Mouse (Mus musculus) kidney, postnatal 10 days (tissue): ENCODE measurements around the gene Gapt.
A peak's percentile ranks its signal among the peaks of the same experiment; 100 is the strongest.
"Not testable (repeated sequence)": the region's sequence is repeated elsewhere in the genome, so short reads cannot be mapped to it uniquely, and the experiment has no call there.

Experiments used
- DNase-seq: peaks from one replicate; pipeline ENCODE4 v3.0.0; 2021; ENCODE audit warnings: mixed read lengths

Gapt gene

GRCm38 (mm10) chr13:110356941-110357340 lies at the start of gene Gapt:
Gene Gapt (minus strand): TSS chr13:110357199.
- DNase-seq = no peak

GRCm38 (mm10) chr13:110406152-110406551 lies 49.2 kb upstream of the Gapt start:
- DNase-seq = peak; percentile 54

GRCm38 (mm10) chr13:110404686-110405085 lies 47.7 kb upstream of the Gapt start:
- DNase-seq = not testable (repeated sequence)

- DNase-seq = no peak
Measured at GRCm38 (mm10) chr13:110404059-110404458, 47.1 kb upstream of the Gapt start.

- no peak for DNase-seq
Measured at GRCm38 (mm10) chr13:110401877-110402276, 44.9 kb upstream of the Gapt start.

GRCm38 (mm10) chr13:110401443-110401842 lies 44.4 kb upstream of the Gapt start:
- no peak for DNase-seq

- DNase-seq = peak; percentile 21
Measured at GRCm38 (mm10) chr13:110398513-110399270, 41.7 kb upstream of the Gapt start.

GRCm38 (mm10) chr13:110397750-110398149 lies 40.8 kb upstream of the Gapt start:
- peak; percentile 12 for DNase-seq

GRCm38 (mm10) chr13:110395916-110396685 lies 39.1 kb upstream of the Gapt start:
- DNase-seq = peak; percentile 32

- no peak for DNase-seq
Measured at GRCm38 (mm10) chr13:110395179-110395794, 38.3 kb upstream of the Gapt start.

- peak; percentile 97 for DNase-seq
Measured at GRCm38 (mm10) chr13:110394291-110395178, 37.5 kb upstream of the Gapt start, which contains the start of gene Plk2. Gene Plk2 (plus strand): TSS chr13:110395046.

GRCm38 (mm10) chr13:110392631-110393030 lies 35.6 kb upstream of the Gapt start:
- DNase-seq = peak; percentile 18

- DNase-seq = peak; percentile 83
Measured at GRCm38 (mm10) chr13:110392210-110392609, 35.2 kb upstream of the Gapt start.

GRCm38 (mm10) chr13:110384514-110384913 lies 27.5 kb upstream of the Gapt start:
- no peak for DNase-seq

GRCm38 (mm10) chr13:110382447-110382901 lies 25.5 kb upstream of the Gapt start:
- peak; percentile 48 for DNase-seq

GRCm38 (mm10) chr13:110369673-110370072 lies 12.7 kb upstream of the Gapt start:
- DNase-seq = no peak

- DNase-seq = peak; percentile 56
Measured at GRCm38 (mm10) chr13:110368556-110369040, 11.6 kb upstream of the Gapt start.

- DNase-seq = no peak
Measured at GRCm38 (mm10) chr13:110367961-110368555, 11.1 kb upstream of the Gapt start.

- DNase-seq = no peak
Measured at GRCm38 (mm10) chr13:110366477-110366876, 9.5 kb upstream of the Gapt start.

GRCm38 (mm10) chr13:110363722-110364121 lies 6.7 kb upstream of the Gapt start:
- no peak for DNase-seq

- DNase-seq = no peak
Measured at GRCm38 (mm10) chr13:110351051-110351450, 5.9 kb downstream of the Gapt start.

GRCm38 (mm10) chr13:110346707-110347106 lies 10.3 kb downstream of the Gapt start:
- no peak for DNase-seq
